Mouse (Mus musculus) forebrain, embryonic 16.5 days (tissue): ENCODE results near the gene Spns3. TPM values are rescaled to one million over a fixed set of nuclear protein-coding genes. Genes with fewer than 3 reads are reported as not detected.
"Not testable (repeated sequence)": the region's sequence is repeated elsewhere in the genome, so short reads cannot be mapped to it uniquely, and the experiment has no call there.

Source experiments
- ATAC-seq: fragments of 200-750 bp; cut with Nextera tagmentation; 2 replicates; pipeline ENCODE4 v1.8.0; 2017; ENCODE audit warnings: mild to moderate bottlenecking, moderate library complexity
- H3K27ac ChIP-seq: fragments of 300-500 bp; sonication (generic); 2 replicates; pipeline ENCODE4 v1.5.1; 2014; ENCODE audit warnings: low read length, control low read depth
- H3K27me3 ChIP-seq: fragments of 300-500 bp; sonication (generic); replicated peaks from 2 replicates; pipeline ENCODE4 v1.6.1; 2014; ENCODE audit warnings: low read length; ENCODE audit not compliant: control insufficient read depth, insufficient read depth
- H3K36me3 ChIP-seq: fragments of 300-500 bp; sonication (generic); 2 replicates; pipeline ENCODE4 v1.6.1; 2014; ENCODE audit not compliant: control insufficient read depth, insufficient read depth
- H3K4me1 ChIP-seq: fragments of 300-500 bp; sonication (generic); replicated peaks from 2 replicates; pipeline ENCODE4 v1.6.1; 2014; ENCODE audit warnings: low read length; ENCODE audit not compliant: control insufficient read depth, insufficient read depth
- H3K4me2 ChIP-seq: fragments of 300-500 bp; sonication (generic); 2 replicates; pipeline ENCODE4 v1.6.1; 2014; ENCODE audit warnings: mild to moderate bottlenecking, low read length, control low read depth
- H3K4me3 ChIP-seq: fragments of 300-500 bp; sonication (generic); replicated peaks from 2 replicates; pipeline ENCODE4 v1.5.1; 2014; ENCODE audit warnings: mild to moderate bottlenecking, low read length, control low read depth
- H3K9ac ChIP-seq: fragments of 300-500 bp; sonication (generic); replicated peaks from 2 replicates; pipeline ENCODE4 v1.6.1; 2014; ENCODE audit warnings: low read depth, low read length, control low read depth
- H3K9me3 ChIP-seq: fragments of 300-500 bp; sonication (generic); 2 replicates; pipeline ENCODE4 v1.6.1; 2016; ENCODE audit warnings: low read length; ENCODE audit not compliant: control insufficient read depth
- WGBS: fragments of 180-500 bp; shearing (Covaris S2); extraction: QIAGEN DNeasy Blood & Tissue Kit; methylation state at CpG from one replicate; pipeline ENCODE4 v1.1.7; 2014; 5-methylcytosine and 5-hydroxymethylcytosine counted together
- polyA plus RNA-seq: library from polyadenylated mRNA; unstranded; fragments of >200 nt; fragmentation: Nextera tagmentation; extraction: Ambion mirVana; gene quantifications from 2 replicates; pipeline ENCODE4 v1.2.1, GENCODE M21; 2015

Spns3 gene
- polyA plus RNA-seq, 1 experiment from 2014 or later, result not detected

DNA sequence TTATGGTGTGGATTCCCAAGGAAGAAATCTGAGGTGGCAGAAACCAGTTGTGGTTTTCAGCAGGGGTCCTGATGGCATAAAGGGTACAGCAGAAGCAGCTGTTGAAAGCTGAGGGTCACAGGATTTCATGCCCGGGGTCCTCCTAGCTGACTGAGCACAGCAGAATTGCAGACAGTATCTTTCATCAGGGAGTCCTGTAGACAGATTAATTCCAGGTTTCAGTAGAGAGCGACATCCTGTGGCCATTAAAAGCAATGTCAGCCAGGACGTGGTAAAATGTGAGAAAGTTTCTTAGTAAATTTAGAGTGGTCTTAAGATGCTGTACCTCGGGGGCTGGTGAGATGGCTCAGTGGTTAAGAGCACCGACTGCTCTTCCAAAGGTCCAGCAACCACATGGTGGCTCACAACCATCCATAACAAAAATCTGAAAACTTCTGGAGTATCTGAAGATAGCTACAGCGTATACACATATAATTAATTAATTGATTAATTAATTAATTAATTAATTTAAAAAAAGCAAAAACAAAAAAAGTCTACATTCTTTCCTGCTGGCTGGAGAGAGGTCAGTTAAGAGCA, 14.0 kb upstream of the Spns3 start:
- no peaks in the 10 kb centered on the region for H3K4me1 ChIP-seq
- WGBS, result 27% methylated on average over 6 of the region's 6 CpGs
- H3K9ac ChIP-seq, result no peak overlapping the region

DNA sequence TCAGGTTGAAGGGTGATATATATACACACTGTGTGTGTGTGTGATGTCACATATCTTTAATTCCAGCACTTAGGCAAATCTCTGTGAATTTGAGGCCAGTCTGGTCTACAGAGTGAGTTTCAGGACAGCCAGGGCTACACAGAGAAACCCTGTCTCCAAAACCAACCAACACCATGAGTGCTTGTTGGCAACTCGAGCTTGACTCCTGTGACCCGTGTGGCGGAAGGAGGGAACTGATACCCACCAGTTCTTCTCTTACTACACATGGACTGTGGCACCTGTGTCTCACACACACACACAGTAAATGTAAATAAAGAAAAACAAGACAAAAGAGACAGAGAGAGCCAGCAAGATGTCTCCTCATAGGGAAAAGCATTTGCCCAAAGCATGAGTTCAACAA, 10.4 kb upstream of the Spns3 start:
- ATAC-seq, result no peak
- Histone ChIP-seq H3K9me3 (no peaks in the 10 kb centered on the region), H3K4me2 (no peak overlapping the region), H3K4me1 (no peaks in the 10 kb centered on the region), H3K9ac (no peak overlapping the region), H3K4me3 (no peak overlapping the region), H3K27me3 (no peaks in the 10 kb centered on the region), H3K27ac (no peak overlapping the region), H3K36me3 (no peaks in the 10 kb centered on the region)
- 78% methylated on average over 3 of the region's 3 CpGs for WGBS

More for the DNA sequence above, 14.0 kb upstream of the Spns3 start:
- Histone ChIP-seq H3K4me3 (no peak overlapping the region), H3K27me3 (no peaks in the 10 kb centered on the region), H3K4me2 (no peak overlapping the region), H3K27ac (no peak overlapping the region), H3K9me3 (no peaks in the 10 kb centered on the region), H3K36me3 (no peaks in the 10 kb centered on the region)
- 0 out of 2 replicates have a peak, but pooled peaks have one; percentile 38 for ATAC-seq

DNA sequence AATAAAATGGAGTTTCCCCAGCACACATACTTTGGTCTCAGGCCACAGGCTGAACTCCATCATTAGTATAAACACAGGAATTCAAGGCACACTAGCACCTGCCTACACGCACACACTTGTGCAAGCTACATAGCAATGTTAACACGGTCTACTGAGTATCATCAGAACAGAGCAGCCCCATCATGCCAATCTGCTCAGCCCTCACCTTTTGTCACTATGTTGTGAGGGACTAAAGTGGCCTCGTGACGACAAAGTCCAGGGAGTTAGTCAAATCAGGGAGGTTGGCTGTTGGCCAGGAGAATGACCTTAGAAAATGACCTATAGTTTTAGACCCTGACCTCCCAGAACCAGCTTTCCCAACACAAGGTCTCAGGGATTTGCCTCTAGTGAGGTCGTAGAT, 7.8 kb upstream of the Spns3 start:
- H3K4me1 ChIP-seq, result no peaks in the 10 kb centered on the region
- H3K9ac ChIP-seq, result no peak overlapping the region
- no peak for ATAC-seq
- no peak overlapping the region for H3K27ac ChIP-seq
- H3K36me3 ChIP-seq, result no peaks in the 10 kb centered on the region
- no peaks in the 10 kb centered on the region for H3K27me3 ChIP-seq
- H3K4me3 ChIP-seq, result no peak overlapping the region
- H3K4me2 ChIP-seq, result no peak overlapping the region
- WGBS, result 68% methylated on average over 5 of the region's 5 CpGs
- no peaks in the 10 kb centered on the region for H3K9me3 ChIP-seq

DNA sequence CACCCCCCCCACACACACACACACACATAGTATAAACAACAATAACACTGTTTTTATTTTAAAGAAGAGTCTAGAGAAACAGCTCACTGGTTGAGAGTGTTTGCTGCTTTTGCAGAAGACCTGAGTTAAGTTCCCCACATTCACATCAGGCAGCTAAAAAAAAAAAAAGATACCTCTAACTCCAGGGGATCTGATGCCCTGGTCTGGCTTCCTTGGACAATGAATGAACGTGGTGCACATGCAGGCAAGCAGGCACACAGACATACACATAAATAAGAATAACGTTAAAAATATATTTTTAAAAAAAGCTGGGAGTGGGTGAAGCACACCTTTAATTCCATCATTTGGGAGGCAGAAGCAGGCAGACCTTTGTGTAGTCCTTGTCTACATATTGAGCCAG, 6.6 kb upstream of the Spns3 start:
- H3K27ac ChIP-seq, result no peak overlapping the region
- no peak overlapping the region for H3K4me2 ChIP-seq
- 79% methylated on average over 2 of the region's 2 CpGs for WGBS
- H3K4me3 ChIP-seq, result no peak overlapping the region
- no peaks in the 10 kb centered on the region for H3K4me1 ChIP-seq
- no peaks in the 10 kb centered on the region for H3K27me3 ChIP-seq
- H3K9ac ChIP-seq, result no peak overlapping the region
- H3K9me3 ChIP-seq, result no peaks in the 10 kb centered on the region
- ATAC-seq, result no peak
- no peaks in the 10 kb centered on the region for H3K36me3 ChIP-seq

DNA sequence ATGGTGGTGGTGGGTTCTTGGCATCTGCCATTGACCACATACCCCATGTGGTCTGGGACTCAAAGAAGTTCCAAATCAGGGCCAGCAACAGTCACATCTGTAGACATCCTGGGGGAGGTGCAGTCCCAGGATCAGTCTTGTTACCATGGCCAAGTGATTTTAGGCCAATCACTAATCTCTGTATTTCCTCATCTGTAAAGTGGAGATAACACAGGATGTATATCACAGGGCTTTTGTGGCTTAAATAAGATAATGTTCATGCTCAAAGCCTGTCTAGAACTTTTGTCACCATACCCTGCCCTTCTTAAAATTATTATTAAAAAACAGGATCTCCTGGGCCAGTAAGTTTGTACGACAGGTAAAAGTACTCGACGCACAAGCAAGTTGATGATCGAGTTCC, 6.2 kb upstream of the Spns3 start:
- H3K4me2 ChIP-seq, result no peak overlapping the region
- H3K36me3 ChIP-seq, result no peaks in the 10 kb centered on the region
- H3K4me1 ChIP-seq, result no peaks in the 10 kb centered on the region
- no peak overlapping the region for H3K27ac ChIP-seq
- no peak overlapping the region for H3K4me3 ChIP-seq
- no peak overlapping the region for H3K9ac ChIP-seq
- no peak for ATAC-seq
- 94% methylated on average over 4 of the region's 4 CpGs for WGBS
- no peaks in the 10 kb centered on the region for H3K27me3 ChIP-seq
- H3K9me3 ChIP-seq, result no peaks in the 10 kb centered on the region

DNA sequence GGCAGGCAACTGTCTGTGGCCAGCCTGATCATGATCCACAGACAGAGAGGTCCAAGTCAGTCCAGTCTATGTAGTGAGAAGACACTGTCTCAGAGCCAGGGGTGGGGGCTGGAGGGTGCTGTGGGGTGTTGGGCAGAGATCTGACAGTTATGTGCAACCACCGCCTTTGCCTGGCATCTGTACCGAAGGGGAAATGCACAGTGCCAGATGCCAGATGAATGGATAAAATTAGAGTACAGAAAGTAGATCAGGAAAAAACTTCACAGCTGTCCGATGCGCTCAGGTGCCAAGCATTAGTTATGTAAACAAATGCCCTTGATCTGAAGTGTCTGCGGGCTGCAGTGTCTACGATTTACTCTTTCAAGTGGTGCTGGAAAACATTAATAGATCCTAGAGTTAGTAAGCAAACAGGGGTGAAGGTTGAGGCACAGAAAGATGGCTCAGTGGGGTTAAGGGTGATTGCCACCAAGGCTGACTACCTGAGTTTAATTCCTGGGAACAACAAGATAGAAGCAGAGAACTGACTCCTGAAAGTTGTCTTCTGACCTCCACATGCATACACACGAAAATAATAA, 1.3 kb upstream of the Spns3 start:
- Histone ChIP-seq H3K4me1 (no peaks in the 10 kb centered on the region), H3K36me3 (no peaks in the 10 kb centered on the region), H3K4me2 (no peak overlapping the region), H3K9ac (no peak overlapping the region), H3K27ac (no peak overlapping the region), H3K9me3 (no peaks in the 10 kb centered on the region), H3K4me3 (no peak overlapping the region), H3K27me3 (no peaks in the 10 kb centered on the region)
- no peak for ATAC-seq
- 75% methylated on average over 7 of the region's 7 CpGs for WGBS

DNA sequence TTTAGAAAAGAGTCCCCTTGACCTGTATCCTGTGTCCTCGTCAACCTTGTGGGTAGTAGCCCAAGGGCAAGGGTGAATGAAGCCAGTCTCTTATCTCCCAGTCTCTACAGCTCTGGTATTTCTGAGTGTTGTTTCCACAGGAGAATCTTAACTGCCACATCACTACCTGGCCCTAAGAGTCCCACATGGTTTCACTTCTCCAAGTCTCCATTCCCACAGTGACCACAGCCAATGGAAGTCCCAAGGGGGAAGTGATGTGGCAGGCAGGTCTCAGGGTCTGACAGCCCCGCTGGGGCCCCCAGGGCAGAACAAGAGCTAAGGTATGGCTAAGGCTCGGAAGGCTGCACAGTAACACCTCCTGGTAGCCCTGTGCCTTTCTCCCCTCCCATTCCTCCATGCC, 3.1 kb downstream of the Spns3 start:
- H3K4me1 ChIP-seq, result no peaks in the 10 kb centered on the region
- no peak overlapping the region for H3K9ac ChIP-seq
- WGBS, result 79% methylated on average over 3 of the region's 3 CpGs
- H3K4me3 ChIP-seq, result no peak overlapping the region
- no peak for ATAC-seq
- H3K36me3 ChIP-seq, result no peaks in the 10 kb centered on the region
- no peaks in the 10 kb centered on the region for H3K27me3 ChIP-seq
- H3K27ac ChIP-seq, result no peak overlapping the region
- H3K4me2 ChIP-seq, result no peak overlapping the region
- no peaks in the 10 kb centered on the region for H3K9me3 ChIP-seq

DNA sequence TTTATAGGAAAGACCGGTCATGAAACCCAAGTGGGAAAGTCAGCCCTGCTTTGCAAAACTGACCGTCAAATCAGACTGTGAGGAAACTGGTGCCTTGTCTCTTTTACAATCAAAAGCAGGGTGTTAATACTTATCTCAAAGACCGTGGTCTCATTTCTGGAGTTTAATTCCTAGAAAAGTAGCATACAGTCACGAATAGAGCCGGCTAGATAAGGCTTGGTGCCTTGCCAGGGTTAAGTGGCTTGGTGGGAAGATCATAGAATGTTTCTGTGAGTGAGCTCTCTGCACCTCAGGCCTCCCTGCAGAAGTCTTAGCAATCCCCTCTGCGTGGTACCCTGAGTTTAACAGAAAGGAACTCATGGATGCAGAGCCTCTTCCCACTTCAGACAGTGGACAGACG, 5.6 kb downstream of the Spns3 start:
- no peaks in the 10 kb centered on the region for H3K9me3 ChIP-seq
- WGBS, result 71% methylated on average over 7 of the region's 7 CpGs
- no peak overlapping the region for H3K4me2 ChIP-seq
- H3K9ac ChIP-seq, result no peak overlapping the region
- H3K36me3 ChIP-seq, result no peaks in the 10 kb centered on the region
- no peak for ATAC-seq
- no peaks in the 10 kb centered on the region; the same call in 1 of the 2 replicates for H3K4me1 ChIP-seq
- H3K27me3 ChIP-seq, result no peaks in the 10 kb centered on the region
- H3K4me3 ChIP-seq, result no peak overlapping the region
- no peak overlapping the region for H3K27ac ChIP-seq

DNA sequence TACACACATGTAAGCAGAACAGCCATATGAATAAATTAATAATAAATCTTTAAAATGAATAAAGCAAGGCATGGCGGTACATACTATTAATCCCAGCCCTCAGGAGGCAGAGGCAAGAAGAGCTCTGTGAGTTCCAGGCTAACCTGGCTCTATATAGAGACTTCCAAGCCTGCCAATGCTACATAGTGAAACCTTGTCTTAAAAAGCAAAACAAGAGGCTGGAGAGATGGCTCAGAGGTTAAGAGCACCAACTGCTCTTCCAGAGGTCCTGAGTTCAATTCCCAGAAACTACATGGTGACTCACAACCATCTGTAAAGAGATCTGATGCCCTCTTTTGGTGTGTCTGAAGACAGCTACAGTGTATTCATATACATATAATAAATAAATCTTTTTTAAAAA, 6.6 kb downstream of the Spns3 start:
- H3K9ac ChIP-seq, H3K27ac ChIP-seq, H3K4me3 ChIP-seq, ATAC-seq, H3K4me2 ChIP-seq, H3K4me1 ChIP-seq, H3K27me3 ChIP-seq, H3K9me3 ChIP-seq, H3K36me3 ChIP-seq: not testable (repeated sequence)
- 96% methylated on average over 1 of the region's 1 CpGs for WGBS

DNA sequence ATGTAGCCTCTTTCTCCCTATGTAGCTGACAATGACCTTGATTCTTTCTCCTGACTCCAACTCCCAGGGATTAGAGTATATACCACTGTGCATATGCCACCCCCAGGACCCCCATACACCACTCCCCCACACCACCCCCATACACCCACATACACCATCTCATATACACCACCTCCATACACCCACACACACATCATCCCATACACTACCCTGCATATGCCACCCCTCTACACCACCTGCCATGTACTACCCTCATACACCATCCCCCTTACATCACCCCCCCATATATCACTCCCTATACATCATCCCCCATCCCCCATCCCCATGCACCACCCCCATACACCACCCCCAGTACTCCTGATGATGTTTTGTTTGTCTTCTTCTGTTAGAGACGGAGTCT, 7.7 kb downstream of the Spns3 start:
- ATAC-seq, result no peak
- Histone ChIP-seq H3K36me3 (no peaks in the 10 kb centered on the region), H3K4me2 (no peak overlapping the region), H3K9me3 (no peaks in the 10 kb centered on the region), H3K4me3 (no peak overlapping the region), H3K27ac (no peak overlapping the region), H3K4me1 (no peaks in the 10 kb centered on the region; the same call in 1 of the 2 replicates), H3K9ac (no peak overlapping the region), H3K27me3 (no peaks in the 10 kb centered on the region)
- WGBS, result 57% methylated on average over 1 of the region's 1 CpGs
